Mouse (Mus musculus) forelimb bud, embryonic 11.5 days (tissue): ENCODE data around the gene Slc6a20b.
"Not testable (repeated sequence)": the region's sequence is repeated elsewhere in the genome, so short reads cannot be mapped to it uniquely, and the experiment has no call there.

Experiments
- DNase-seq: peaks from one replicate; pipeline ENCODE4 v3.0.0-alpha.2; 2012; ENCODE audit warnings: low read depth, low spot score

Gene Slc6a20b

DNA sequence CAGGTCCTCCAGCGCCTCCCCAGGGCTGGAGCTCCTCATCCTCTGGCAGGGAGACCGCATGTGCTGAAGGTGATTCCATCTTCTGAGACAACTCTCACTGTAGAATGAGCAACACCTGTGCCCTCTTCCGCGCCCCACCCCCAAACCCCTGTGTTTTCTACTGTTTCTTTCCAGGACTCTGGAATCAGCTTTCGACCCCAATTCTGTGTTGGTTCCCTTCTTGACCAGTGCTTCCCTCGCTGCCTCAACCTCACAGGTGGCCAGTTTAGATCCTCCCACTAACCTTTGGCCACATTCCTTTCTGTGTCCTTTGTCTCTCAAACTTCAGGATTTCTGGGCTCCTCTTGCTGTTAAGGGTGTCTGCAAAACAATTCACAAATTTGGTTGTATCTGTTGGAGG is at the start of gene Slc6a20b:
Gene Slc6a20b, minus strand, starts transcription at position 285 of the 400 bp plus-strand sequence.
- no peak for DNase-seq

DNA sequence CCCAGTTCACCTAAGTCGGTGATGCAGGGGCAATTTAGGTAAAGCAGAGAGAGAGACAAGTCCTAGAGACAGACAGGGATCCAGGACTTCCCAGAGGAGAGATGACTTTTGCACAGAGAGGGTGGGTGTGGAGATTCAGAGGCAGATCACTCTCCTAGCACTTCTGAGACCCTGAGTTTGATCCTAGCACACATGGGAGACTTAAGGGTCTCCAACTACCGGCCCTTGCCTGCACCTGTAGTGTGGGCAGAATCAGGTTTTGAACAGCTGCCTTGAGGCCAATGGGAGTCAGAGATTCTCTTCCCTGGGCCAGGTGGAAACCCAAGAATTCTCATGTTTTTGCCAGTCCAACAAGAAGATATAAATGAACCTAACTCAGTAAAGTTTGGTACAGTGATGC is 46.8 kb upstream of the Slc6a20b start:
- DNase-seq = no peak

GRCm38 (mm10) chr9:123678327-123679105 is 46.2 kb upstream of the Slc6a20b start, which contains the start of the genes Ccr9 and Slc6a20a:
Gene Ccr9, plus strand, starts transcription at chr9:123678439.
Gene Slc6a20a, minus strand, starts transcription at chr9:123678885.
- DNase-seq = no peak

- no peak for DNase-seq
Measured at GRCm38 (mm10) chr9:123665645-123666044, 33.3 kb upstream of the Slc6a20b start.

- DNase-seq = not testable (repeated sequence)
Measured at GRCm38 (mm10) chr9:123659986-123660676, 27.8 kb upstream of the Slc6a20b start.

DNA sequence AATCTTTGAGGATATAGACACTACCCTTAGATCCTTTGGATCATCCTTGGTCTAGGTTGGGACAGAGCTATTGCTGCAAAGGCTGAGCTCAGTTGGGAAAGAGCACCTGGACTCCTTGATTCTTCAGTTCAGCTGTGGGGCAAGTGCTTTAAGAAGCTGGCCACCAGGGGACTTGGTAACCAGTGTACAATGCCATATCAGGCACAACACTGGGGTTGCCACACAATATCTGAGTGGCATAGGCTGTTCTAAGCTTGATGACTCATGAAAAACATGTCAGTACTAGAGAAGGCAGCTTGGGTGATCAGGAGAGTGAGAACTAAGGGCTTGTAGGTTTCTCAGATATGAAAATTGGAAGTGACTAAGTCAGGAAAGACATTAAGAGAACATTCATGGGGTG is 26.6 kb upstream of the Slc6a20b start:
- DNase-seq = no peak

DNA sequence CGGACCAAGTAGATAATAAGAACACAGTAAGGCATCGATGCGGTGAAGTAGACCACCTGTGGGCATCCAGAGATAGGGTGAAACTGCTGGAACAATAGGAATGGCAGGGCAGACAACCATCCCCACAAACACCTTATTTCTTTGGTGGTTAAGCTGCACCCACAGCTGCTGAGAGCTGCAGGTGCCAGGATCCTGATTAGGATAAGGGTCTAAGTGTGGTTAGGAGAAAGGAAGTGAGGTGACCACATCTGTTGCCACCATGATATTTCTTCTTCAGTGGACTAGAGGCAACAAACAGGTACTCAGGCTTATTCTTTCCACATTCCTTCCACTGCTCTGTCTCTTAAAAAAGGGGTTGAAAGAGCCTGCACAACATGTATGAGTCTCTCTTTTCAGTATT is 25.1 kb upstream of the Slc6a20b start:
- no peak for DNase-seq

DNA sequence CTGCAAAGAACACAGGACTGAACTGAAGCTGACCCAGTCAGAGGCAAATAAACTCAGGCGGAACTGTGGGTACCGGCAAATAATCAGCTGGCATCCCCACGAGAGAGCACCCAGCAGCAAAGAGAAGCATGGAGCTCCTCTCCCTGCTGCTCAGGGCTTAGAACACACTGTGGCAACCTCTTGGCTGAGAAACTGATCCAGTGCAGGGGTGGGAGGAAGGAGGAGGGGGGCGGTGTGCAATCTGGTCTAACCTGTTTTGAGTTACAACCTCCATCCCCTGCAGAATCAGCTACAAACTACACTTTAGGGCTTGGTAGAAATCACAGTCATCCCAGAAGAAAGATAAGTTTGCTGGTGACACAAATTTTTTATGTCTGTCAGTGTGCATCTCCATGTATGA is 19.0 kb upstream of the Slc6a20b start:
- DNase-seq = no peak

DNA sequence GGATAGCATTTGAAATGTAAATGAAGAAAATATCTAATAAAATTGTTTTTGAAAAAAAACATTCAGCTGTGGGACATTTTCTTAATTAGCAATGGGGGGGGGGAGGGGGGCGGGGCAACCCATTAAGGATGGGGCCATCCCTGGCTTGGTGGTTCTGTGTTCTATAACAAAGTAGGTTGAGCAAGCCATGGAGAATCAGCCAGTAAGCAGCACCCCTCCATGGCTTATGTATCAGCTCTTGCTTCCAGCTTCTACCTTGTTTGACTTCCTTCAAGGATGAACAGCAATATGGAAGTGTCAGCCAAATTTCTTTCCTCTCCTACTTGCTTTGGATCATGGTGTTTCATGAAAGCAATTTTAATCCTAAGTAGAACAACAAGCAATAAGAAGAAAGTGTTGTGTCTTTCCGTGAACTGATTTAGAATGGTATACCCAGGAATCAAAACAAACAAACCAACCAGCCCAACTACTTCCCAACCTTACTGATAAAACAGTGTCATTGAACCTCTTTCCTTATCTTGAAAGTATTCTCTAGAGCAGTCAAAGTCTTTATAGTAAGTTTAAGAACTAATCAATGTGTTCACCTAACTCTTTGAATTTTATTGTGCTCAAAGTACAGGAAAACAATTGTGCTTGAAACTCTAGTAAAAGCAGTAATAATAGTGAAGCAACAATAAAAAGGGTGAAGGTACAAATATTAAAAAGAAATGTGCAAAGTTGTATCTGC is 17.6 kb upstream of the Slc6a20b start:
- no peak for DNase-seq

- no peak for DNase-seq
Measured at GRCm38 (mm10) chr9:123640106-123640505, 7.7 kb upstream of the Slc6a20b start.

DNA sequence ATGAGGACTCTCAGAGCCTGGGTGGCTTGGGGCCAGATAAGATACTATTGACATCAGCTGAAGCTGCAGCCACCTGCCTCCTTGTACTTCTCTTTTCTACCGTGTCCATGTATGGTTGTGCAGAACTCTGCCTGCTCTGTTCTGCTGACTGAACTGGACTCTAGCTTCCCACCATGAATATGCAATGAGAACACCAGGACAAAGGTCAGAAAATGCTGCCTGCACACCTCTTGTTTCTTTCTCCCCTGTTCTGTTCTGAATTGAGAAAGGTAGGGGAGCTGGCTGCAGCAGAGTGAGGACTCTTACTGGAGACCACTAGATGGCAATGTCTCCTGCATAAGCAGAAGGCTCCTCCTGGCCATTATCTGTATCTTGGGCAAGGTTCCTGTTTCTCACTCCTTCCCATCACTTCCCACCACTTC is 6.3 kb upstream of the Slc6a20b start:
- DNase-seq = peak; percentile 39

- DNase-seq = no peak
Measured at GRCm38 (mm10) chr9:123638231-123638630, 5.9 kb upstream of the Slc6a20b start.

- no peak for DNase-seq
Measured at GRCm38 (mm10) chr9:123636771-123637170, 4.4 kb upstream of the Slc6a20b start.

GRCm38 (mm10) chr9:123632993-123633392 is 628 bp upstream of the Slc6a20b start:
- DNase-seq = no peak

DNA sequence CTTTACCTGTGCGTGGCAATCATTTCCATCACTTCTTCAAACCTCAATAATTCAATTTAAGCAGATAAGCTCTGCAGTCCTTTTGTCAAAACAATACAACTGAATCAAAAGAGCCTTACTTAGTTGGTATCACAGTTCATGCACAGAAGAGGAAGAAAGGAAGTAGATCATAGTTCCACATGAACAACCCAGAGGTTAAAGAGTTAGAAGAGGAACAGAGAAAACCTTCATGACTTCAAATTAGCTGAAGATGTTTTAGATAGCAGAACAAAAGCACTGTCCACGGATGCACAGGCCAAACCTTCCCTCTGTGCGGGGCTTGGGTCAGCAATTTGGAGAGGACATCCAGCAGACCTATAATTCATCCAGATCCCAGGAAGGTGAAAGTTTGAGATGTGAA is 699 bp downstream of the Slc6a20b start:
- DNase-seq = no peak

GRCm38 (mm10) chr9:123625821-123626220 is 6.5 kb downstream of the Slc6a20b start:
- DNase-seq = no peak

DNA sequence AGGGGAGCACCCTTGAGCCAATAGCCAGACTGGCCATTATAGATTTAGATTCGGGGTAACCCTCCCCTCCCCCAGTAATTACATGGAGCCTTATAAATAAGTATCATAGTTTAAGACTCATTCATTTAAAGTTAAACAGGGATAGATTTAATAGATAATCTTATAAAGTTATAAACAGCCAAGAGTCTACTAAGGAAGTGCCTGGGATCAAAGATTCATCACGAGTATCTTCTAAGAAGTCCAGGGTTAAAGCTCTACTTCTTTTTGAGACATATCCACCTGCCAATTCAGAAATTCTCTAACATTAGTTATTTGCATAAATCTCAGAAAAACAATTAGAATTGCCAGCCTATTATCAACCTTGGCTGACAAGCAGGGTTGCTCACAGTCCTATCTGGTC is 7.6 kb downstream of the Slc6a20b start:
- no peak for DNase-seq

- no peak for DNase-seq
Measured at GRCm38 (mm10) chr9:123620311-123621098, 11.9 kb downstream of the Slc6a20b start.

DNA sequence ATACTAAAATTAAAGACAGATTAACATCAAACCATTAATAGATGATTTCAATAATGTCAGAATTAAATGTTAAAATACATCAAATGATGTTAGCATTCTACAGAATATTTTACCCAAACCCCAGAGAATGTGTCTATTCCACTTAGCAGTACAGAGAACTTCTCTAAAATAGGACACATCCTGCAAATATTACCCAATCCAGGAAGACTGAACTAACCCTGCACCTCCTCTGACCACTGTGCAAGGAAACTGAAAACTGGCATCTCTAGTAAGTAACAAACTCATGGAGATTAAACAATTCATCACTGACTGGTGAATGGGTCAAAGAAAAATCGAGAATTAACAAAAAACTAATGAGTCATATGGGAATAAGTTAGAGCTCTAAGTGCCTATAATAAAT is 30.8 kb downstream of the Slc6a20b start:
- no peak for DNase-seq

DNA sequence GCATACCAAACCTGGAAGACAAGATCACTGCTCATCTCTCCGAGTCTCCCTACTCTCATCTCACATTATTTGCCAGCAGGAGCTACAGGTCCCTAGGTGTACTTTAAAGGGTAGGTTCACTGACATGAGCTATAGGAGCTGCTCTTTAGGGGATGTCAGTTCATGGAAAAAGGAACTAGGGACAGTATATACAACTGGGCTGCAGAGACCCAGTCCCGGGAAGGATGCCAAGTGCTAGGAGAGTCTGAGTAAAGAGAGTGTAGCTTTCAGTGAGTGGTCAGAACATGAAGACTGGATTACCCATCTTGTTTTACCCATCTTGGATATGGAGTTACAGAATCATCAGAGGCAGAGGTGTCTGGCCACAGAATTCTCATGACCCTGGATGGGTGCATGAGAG is 35.0 kb downstream of the Slc6a20b start:
- no peak for DNase-seq

- DNase-seq = no peak
Measured at GRCm38 (mm10) chr9:123596910-123597309, 35.5 kb downstream of the Slc6a20b start.
